Comparison of ENCODE assay signal across 17 mouse cellular contexts in genomic region chr1:89766891-89767290, GRCm38 (mm10).
"Had no signal": no experiment of that assay in that cellular context is flagged by ENCODE, and none has a peak within 500 bp of the region (broad histone marks: within the 10 kb centered on the region; RNA-seq: fewer than 3 reads in every experiment).

No protein-coding gene starts in this region.

- H3K9ac ChIP-seq: liver, embryonic 13.5 days; liver, embryonic 15.5 days; liver, postnatal 0 days; lung, embryonic 15.5 days; midbrain, embryonic 12.5 days; neural tube, embryonic 12.5 days; stomach, embryonic 15.5 days had no signal

- H3K4me3 ChIP-seq: liver, embryonic 13.5 days; liver, embryonic 15.5 days; lung, embryonic 15.5 days; midbrain, embryonic 12.5 days; neural tube, embryonic 12.5 days; stomach, embryonic 15.5 days had no signal

- DNase-seq: liver, embryonic 13.5 days; liver, postnatal 0 days; lung, adult 2 months; lung, postnatal 14 days; lung, postnatal 36 days; right cerebral cortex, postnatal 14 days; thymus, postnatal 14 days; thymus, postnatal 36 days had no signal

- H3K4me1 ChIP-seq: liver, embryonic 13.5 days; liver, embryonic 15.5 days had no signal

- H3K9me3 ChIP-seq: liver, embryonic 13.5 days; liver, embryonic 15.5 days; lung, embryonic 15.5 days; midbrain, embryonic 12.5 days; neural tube, embryonic 12.5 days; stomach, embryonic 15.5 days had no signal

- H3K27ac ChIP-seq: liver, embryonic 13.5 days; liver, embryonic 15.5 days; lung, embryonic 15.5 days; macrophage; midbrain, embryonic 12.5 days; neural tube, embryonic 12.5 days; stomach, embryonic 15.5 days; stomach, postnatal 0 days had no signal

- H3K4me2 ChIP-seq: liver, embryonic 11.5 days; liver, embryonic 13.5 days; liver, embryonic 15.5 days; lung, embryonic 15.5 days; midbrain, embryonic 12.5 days; neural tube, embryonic 12.5 days; stomach, embryonic 15.5 days had no signal

- ATAC-seq: liver, postnatal 0 days; lung, postnatal 0 days had no signal

- H3K36me3 ChIP-seq: liver, embryonic 13.5 days; liver, embryonic 15.5 days; stomach, embryonic 15.5 days had no signal

- H3K27me3 ChIP-seq: liver, embryonic 13.5 days; liver, embryonic 15.5 days; lung, embryonic 15.5 days; neural tube, embryonic 12.5 days; stomach, embryonic 15.5 days had no signal
